Mouse (Mus musculus): ENCODE results near the gene Ddx21.
"Not testable (repeated sequence)": the region's sequence is repeated elsewhere in the genome, so short reads cannot be mapped to it uniquely, and the experiment has no call there.

Ddx21 gene

DNA sequence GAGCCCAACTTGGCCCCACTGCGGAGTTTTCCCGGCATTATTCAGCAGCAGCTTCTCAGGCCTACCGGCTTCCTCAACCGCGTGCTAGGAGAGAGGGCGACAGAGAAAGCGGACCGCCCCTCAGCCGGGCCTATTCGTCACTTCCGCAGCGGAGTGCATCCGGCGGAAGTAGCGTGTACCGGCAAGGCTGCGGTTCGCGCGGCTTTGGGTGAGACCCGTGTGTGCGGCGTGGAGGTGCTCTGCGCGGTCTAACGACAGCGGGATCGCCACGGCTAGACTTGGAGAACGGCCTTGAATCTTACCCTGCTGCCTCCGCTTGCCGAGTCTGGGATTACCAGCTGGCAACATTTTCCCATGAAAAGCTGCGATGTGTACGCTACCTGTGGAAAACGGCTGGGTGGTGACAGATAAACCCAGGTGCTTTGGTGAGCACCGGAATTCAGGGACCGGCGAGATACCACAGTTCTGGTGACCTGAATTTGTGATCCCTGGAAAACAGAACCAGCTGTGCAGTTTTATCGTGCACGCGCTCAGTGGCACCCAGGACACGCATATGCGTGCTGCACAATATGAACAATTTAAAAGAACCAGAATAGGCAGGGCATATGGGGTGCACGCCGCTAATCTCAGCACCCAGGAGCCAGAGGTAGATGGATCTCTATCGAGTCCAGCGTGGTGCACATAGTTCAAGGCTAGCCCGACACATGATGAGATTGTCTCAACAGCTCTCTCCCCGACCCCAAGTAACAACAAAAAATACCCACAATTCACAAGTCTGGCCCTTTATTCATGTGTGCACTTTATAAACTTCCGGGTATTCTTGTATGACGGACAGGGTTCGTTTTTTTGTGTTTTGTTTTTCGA, at the start of gene Ddx21:
Gene Ddx21, minus strand, starts transcription at position 105 of the 864 bp plus-strand sequence.
- peak; percentile 89 to 95 for DNase-seq

DNA sequence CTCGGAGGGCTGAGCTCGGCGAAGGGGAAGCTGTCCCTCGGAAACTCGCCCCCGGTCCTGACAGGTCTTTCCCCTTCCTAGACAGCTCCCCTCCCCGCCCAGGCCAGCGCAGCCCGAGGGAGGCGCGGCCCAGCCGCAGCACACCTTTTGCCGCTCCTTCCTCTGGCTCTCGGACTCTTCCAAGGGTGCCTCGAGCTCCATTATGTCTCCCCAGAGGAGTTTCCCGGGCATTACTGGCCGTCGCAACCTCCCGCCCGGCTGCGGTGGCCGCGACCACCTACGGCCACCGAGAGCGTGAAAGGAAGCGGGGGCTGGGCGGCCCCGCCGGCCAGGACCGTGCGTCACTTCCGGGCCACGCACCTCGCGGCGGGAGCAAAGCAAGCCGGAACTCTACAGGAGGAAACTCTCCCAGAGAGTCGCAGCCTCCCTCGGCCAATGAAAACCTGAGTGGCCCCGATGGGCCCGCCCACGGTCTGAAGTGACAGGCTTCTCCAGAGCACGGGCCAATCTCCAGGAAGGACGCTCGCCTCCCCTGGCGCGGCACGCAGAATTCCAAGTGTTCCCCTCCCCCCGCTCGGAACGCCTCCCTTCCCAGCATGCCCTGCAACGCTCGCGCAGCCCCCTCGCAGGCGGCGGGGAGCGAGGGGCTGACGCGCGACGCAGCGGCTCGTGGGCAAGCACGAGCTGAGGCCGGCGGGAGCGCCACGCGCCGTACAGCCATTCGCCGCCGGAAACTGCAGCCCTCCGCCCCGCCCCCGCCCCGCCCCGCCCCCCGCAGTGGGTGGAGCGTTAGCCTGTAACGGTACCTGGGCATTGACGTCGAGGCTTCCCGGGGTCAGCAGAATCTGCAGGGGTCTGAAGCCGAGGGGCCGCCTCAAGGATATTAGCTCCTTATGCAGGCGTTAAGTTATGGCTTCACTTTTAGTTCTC, 49.1 kb upstream of the Ddx21 start, which contains the start of gene Ddx50:
Gene Ddx50, minus strand, starts transcription at position 338 of the 930 bp plus-strand sequence.
- peak; percentile 99 for DNase-seq

DNA sequence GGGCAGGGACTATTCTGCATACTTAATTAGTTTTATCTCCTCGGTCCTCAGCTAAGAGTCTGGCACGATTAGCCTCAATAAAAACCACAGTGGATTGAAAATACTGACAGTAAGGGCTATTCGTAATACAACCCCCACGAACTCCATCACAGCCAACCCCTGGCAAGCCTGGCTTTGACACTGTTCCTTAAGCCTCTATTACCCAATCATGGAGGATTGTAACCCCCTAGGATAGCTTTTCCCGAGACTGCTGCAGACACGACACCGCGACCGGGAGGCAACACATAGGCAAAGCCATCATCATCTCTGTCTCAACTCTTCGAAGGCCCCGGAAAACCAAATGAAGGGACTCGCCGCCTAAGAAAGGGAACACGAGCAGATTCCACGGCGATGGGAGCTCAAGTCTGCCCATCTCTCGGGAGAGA, 48.3 kb upstream of the Ddx21 start:
- DNase-seq, result no peak

DNA sequence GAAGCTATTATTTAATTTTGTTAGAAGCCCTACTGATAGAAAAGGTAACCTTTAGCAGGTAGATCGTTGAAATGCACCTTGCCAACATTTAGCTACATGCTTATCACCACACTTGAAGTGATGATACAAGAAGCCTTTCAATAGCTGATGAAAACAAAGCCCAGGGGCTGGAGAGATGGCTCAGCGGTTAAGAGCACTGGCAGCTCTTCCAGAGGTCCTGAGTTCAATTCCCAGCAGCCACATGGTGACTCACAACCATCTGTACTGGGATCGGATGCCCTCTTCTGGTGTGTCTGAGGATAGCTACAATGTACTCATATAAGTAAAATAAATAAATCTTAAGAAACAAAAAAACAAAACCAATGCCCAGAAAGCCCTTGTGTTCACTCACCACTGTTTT, 2.1 kb upstream of the Ddx21 start:
- no peak for DNase-seq

DNA sequence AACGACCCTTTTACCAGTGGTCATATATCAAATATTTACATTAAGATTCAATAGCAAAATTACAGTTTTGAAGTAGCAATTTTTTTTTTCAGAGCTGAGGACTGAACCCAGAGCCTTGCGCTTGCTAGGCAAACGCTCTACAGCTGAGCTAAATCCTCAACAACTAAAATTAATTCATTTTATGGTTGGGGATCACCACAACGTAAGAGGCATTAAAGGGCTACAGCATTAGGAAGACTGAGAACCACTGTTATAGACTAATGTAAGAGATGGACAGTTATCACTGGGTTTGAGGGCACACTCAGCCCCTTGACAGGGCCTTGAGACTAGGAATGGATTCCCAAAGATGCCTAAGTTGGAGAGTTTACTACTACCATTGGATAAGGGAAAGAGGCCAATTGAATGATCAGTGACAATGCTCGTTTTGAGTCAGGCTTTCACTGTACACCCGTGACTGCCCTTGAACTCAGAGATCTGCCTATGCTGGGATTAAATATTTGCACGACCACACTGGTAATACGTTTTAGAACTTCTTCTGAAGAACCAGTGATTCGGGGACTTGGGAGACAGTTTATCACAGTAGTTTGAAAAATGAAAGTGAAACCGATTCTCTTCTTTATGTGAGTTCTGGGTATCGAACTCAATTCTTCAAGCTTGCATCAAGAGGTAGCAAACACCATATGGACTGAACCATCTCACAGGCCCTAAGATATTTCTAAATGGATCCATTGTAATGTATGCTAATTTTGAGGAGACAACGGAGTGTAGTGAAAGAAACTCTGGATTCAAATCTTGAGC, 1.4 kb upstream of the Ddx21 start:
- DNase-seq, result no peak

DNA sequence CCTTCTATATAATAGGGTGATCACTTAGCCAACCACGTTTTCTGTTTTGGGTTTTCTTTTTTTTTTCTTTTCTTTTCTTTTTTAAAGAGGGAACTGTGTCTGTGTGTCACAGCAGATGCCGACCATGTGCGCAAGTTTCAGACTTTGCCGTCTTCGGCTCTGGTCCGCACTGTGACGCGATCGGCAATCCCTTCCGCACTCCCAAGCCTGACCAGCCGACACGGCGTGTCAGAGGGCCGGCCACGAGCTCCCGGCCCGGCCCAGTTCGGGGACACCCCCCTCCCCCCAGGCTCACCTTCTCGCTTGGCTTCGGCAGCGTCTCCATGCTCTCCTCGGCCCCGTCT, 276 bp downstream of the Ddx21 start:
- no peak for DNase-seq

DNA sequence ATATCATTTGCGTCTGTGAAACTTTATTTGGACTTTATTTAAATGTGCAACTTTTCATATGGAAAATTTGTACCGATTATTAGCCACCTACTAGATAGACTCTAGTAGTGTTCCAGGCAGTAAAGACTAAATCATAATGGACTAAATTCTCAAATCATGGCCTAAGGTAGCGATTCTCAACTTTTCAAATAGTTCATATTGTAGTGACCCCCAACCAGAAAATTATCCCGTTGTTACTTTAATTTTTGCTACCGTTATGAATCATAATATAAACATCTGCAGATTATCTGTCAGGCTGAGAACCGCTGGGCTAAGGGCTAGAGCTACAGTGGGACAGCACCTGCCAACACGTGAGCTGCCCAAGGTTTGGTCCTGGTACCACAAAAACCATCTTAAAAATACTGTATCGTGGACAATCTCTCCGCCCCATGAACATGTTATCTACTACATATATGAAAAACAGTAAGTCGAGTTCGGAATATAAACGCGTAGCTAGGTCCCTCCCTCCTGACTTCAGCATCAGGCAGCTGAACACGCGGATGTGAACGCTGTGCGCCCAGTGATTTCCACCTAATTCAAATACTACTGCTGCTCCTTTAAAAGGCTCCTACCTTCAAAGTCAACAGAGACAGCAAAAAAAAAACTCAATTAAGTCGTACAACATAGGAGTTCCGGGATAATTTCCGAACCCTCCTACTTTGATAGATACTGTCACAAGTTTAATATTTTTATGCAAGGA, 859 bp downstream of the Ddx21 start:
- DNase-seq, result peak in 1 of 2 experiments; percentile 12

DNA sequence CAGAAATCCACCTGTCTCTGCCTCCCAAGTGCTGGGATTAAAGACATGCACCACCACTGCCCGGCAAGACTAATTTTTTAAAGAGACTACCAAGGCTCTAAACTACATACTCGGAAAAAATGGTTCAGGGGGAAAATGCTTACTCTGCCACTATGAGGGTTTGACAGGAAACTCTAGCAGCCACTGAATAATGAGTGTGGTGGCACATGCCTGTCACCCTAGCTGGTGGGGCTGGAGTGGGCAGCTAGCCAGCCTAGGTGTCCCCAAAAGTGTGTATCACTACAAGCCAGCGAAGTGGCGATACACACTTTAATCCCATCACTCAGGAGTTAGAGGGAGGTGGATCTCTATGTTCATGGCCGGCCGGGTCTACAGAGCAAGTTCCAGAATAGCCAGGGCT, 2.0 kb downstream of the Ddx21 start:
- DNase-seq, result no peak

DNA sequence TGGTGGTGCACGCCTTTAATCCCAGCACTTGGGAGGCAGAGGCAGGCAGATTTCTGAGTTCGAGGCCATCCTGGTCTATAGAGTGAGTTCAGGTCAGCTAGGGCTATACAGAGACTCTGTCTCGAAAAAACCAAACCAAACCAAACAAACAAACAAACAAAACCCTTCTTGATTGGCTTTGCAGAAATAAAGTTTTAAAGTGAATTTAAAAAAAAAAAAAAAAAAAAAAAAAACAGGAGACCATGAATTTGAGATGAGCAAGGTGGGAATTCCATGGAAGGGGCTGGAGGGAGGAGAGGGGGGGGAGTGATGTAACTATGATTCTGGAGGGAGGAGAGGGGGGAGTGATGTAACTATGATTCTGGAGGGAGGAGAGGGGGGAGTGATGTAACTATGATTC, 2.8 kb downstream of the Ddx21 start:
- not testable (repeated sequence) for DNase-seq

DNA sequence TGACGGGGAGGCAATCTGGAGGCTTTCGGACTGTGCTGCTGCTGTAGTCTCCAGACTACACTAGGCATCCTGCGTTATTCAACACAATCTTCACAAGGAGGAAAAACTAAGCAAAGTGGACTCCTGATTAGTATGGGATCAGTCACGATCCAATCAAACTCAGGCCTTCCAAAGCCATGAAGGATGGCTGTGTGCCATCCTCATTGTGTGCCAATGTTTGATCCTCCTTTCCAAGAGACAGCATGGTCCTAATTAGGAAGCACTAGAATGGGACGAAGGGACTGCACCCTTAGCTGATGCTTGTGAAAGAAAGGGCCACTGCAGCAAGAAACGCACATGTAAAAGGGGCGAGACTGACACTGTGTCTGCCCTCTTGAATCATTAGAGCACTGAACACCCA, 9.6 kb downstream of the Ddx21 start:
- no peak for DNase-seq

DNA sequence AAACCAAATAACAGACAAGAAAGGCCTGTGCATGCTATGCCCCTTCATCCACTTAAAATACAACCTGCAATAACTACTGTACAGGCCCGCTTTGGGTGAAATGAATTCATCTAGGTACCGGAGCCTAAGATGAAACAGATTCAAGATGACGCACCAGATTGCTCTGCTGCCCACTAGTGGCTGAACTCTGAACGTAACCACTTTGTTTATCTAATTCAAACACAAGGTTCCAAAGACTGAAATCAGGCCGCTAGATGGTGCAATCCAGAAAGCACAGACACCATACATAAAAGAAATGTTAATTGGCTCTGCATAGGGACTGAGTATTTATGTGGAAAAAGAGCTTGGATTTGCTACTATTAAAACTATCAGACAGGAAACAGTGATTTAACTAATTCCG, 11.9 kb downstream of the Ddx21 start:
- peak; percentile 92 to 95 for DNase-seq

DNA sequence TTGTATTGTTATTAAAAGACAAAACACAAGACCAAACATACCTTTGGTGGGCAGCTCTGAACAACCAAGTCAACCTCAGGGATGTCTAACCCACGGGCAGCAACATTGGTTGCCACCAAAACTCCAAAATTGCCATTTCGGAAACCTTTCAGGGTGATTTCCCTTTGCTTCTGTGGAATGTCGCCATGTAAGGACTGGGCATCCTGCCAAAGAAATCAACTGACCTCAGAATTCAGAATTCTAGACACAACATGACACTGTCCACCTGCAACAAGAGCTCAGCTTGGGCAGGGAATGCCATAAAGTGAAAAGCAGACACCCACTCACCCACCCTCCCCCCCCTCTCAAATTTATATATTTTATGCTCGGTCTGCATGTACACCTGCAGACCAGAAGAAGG, 13.5 kb downstream of the Ddx21 start:
- peak; percentile 39 to 58 for DNase-seq

DNA sequence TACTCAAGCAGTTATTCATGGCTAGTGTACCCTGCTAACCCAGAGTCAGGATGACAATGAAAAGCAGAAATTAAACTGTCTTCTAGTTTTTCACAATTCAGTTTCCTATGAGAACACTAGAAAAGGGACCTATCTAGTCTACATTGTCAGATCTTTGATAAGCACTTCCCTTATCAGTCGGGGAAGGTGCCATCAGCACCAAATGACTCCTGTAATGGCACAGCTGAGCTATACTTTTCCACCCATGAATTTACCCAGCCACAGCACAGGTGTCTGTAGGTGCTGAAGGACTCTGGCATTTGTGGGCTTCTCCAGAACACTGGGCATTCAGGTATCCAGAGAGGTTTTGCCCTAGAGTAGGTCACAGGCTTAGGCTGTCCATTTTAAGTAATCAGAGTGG, 18.8 kb downstream of the Ddx21 start:
- DNase-seq, result no peak

DNA sequence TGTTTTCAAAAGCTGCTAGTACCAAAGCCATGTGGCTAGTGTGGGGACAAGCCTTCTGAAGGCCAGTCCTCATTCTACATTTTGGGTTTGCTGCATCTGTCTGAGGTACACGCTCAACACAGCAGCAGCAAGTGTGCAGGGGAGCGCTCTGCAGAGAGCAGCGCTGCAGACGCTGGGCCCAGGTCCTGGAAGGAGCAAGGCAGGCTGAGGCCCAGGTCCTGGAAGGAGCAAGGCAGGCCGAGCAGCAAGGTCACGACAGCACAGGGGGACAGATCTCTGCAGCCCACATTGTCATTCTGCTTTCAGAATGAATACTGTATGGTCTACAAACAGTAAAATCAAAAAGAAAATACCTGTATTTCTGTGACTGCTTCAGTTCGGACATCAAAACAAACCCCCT, 19.4 kb downstream of the Ddx21 start:
- no peak for DNase-seq

DNA sequence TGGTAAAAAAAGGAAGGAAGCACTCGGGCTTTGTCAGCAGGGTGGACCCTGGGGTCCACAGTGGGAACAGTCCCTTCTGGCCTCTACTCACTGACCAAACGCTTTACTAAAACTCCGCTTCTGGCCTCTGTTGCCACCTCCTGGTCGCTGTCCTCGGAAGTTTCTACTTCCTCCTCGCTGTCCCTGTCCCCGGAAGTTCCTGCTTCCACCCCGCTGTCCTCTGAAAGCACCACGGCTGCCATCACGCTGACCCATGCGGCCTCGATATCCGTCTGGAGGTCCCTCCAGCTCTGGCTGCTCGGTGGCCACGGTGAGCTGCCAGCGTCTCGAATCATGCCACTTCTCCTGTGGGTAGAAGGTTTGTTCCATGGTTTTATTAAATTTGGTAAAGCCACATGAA, 19.8 kb downstream of the Ddx21 start:
- DNase-seq, result no peak

DNA sequence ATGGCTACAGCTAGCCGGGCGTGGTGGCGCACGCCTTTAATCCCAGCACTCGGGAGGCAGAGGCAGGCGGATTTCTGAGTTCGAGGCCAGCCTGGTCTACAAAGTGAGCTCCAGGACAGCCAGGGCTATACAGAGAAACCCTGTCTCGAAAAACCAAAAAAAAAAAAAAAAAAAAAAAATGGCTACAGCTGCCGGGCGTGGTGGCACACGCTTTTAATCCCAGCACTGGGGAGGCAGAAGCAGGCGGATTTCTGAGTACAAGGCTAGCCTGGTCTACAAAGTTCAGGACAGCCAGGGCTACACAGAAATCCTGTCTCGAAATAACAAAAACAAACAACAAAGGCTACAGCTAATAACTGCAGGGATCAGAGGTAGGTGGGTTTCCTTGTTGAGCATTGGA, 23.0 kb downstream of the Ddx21 start:
- DNase-seq, result not testable (repeated sequence)

DNA sequence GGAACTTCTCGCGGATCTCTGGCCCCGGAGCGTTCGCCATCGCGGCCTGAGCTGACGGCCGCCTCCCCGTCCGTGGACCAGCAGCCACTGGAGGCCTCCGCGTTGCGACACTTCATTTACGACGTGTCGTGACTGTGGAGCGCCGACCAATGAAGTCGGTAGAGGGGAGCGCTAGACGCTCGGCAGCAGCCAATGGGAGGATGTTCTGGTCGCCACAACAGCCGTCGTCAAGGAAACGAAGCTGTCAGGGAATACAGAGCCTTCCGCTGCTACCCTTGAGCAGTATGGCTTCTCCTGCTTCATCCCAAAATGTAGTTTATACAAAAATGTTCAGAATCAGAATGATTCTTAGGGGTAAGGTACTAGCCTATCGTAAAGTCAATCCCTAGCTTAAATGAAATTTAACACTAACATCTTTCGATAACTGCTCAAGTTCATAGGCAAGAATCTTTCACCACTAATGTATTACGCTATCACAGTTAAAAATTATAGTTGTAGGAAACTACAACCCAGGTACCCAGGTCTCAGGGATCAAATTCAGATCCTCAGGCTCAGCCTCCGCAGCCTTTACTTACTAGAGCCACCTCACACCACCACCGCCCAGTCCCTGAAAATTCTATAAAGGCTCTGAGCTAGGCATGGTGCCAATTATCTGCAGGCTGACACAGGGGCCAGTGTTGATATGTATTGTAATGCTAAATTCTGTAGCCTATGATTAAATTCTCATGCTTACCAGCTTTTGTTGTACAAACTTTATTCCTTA, 23.6 kb downstream of the Ddx21 start, which contains the start of gene Kif1bp:
Gene Kif1bp, minus strand, starts transcription at position 120 of the 763 bp plus-strand sequence.
- DNase-seq, result peak; percentile 98 to 99

DNA sequence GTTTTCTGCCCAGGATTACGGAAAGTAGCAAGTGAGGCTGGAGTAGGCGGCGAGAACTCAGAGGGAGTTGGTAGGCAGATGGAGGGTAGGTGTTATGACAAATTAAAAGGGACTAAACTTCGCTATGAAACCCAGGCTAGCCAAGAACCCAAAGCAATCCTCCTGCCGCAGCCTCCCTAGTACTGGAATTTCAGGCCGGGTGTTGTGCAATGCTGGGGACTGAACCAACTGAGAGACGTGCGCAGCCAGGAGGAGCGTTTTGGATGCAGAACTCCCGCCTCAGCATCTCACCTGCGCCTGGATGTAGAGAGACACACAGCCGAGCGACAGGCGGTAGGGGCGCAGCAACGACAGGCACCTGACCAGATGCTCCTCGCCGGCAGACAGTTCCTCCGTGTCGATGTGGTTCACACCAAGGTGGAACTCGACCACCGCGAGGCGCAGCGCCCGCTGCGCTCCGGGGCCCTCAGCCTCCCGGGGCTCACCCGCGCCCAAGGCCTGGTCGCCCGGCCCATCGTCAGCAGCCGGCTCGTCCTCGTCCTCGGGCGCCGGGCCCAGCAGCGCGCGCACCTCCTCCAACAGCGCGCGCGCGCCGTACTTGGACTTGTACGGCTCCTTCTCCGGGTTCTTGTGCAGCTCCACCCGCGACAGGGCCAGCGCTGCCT, 24.3 kb downstream of the Ddx21 start:
- DNase-seq, result no peak

DNA sequence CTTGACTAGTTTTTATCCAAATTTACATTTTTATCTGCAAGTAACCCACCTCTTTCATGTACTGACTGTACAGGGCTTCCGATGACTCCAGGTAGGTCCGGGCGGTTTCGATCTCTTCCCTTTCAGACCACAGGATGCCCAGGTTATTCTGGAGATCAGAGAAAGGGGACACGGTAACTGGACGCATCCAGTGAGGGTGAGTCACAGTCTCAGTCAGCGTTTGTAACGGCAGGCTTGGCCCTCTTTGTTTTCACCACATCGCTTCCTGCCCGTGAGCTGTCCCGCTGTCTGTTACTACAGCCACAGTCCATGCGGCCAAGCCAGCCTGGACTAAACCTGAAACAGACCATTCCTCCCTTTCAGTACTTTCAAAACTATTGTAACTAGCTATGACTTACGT, 27.1 kb downstream of the Ddx21 start:
- DNase-seq, result no peak

DNA sequence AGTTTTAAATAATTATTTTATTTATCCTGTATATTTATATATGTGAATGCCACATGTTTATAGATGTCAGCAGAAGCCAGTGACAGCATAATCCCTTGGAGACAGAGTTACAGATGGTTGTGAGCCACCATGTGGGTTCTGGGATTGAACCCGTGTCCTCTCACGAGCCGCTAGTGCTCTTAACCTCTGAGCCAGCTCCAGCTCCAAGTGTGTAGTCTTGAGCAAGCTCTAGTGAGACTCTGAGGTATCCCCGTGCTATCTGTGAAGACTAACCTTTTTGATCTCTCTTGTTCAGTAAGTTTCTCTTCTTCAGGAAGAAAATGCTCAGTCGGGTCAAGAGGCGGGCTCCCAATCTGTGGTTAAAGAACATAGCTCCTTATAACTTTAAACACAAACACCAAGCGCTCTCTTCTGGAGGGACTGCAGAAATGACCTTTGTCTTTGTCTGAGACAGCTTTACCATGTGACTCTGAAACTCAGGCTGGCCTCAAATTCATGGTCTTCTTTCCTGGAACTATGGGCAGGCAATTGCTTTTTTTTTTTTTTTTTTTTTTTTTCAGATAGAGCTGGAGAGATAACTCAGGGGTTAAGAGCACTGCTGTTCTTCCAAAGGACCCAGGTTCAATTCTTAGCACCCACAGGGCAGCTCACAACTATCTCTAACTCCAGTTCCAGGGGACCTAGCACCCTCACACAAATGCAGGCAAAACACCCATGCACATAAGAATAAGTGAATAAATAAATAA, 31.8 kb downstream of the Ddx21 start:
- peak; percentile 30 to 49 for DNase-seq
